Mouse (Mus musculus) lung, adult 18-20 months (tissue): ENCODE data around the gene Fgfr2.
"Not testable (repeated sequence)": the region's sequence is repeated elsewhere in the genome, so short reads cannot be mapped to it uniquely, and the experiment has no call there.

Experiments used
- DNase-seq, 2 experiments: peaks; one replicate each; pipeline ENCODE4 v3.0.0; 2022; ENCODE audit warnings: mixed read lengths in 2 of 2

Gene Fgfr2

DNA sequence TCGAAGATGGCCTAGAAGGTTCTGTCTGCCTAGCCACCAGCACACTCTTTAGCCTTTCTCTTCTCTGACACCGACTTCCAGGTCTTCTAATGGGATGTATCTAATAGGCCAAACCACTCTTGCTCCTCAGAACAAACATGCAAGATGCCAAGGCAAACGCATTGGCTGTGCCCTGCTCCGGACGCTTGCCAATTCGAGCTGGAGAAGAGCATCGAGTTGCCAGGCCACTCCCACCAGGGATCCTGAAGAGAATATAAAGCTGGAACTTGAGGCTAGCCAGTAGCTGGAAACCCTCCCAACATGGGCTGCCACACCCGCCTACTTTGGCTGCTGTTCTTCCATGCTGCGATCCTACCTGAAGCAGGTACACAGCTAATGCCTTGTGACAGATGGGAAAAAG lies 1949.0 kb downstream of the Fgfr2 start, which contains the start of gene 5430419D17Rik:
5430419D17Rik (plus strand) TSS at position 282 of the 400 bp plus-strand sequence.
- no peak for DNase-seq

DNA sequence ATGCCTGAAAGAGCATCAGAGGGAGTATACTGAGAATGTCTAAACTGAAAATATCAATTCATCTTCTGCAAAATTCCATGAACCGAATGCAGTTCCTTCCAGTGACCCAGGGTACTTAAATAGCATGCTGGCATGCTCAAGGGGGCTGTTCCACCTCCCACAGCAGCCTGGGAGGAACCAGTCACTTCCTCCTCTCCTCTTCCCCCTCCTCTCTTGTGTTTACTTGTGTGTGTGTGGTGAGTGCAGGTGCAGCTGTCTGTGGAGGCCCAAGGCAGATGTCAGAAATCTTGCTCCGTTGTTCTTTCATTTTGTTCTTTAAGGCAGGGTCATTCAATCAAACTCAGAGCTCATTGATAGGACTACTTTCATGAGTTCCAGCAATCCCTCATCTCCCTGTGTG lies 1954.1 kb downstream of the Fgfr2 start:
- DNase-seq, result no peak

DNA sequence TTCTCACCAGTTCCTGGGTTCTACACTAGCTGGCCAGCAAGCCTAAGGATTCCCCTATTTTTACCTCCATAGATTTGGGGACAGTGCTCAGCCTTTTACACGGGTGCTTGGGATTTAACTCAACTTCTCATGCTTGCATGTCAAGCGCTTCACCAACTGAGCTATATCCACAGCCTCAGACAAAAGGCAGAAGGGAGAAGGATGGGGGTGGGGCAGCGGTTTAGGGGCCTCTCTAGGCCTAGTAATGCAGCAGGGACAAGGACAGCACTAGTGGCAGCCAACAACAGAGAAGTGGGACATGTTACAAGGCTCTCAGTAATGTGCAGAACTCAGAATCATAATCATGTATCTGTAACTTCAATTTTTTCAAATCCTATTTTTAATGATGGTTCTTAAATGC lies 1955.4 kb downstream of the Fgfr2 start:
- DNase-seq, result no peak

DNA sequence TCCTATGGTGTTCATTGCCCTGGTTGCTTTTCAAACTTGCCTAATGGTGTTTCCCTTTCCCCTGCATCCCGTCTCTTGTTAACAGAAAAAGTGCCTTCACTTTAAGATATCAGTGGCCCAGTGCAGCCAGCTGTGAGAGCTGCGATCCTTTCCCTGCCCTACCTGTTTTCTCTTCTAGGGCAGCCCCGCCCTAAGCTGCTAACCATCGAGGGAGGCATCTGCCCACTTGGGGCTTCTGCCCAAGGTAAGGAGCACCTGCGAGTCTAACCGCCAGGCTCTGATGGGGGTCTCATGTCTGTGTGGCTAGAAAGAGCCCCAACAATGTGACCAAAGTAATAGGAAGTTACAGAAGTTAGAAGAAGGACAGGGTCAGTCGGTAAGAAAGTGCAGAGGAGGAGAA lies 1960.9 kb downstream of the Fgfr2 start:
- DNase-seq, result no peak

DNA sequence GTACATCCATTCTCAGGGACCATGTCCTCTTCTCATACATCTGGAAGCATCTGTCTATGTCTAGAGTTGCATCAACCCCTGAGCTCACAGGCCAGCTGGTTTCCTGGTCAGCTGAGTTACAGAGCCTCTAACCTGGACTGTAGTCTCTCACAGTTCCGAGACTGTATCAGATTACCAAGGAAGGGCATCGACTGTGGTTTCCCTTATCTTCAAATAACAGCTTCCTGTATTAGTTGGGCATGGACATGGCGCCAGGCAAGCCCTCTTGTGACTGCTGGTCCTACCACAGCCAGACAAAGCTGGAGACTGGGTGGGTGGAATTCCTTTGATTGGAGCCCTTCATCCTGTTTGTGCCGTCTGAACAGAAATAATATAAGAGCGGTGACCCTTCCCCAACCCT lies 1970.1 kb downstream of the Fgfr2 start:
- DNase-seq, result peak in 1 of 2 experiments; percentile 5

DNA sequence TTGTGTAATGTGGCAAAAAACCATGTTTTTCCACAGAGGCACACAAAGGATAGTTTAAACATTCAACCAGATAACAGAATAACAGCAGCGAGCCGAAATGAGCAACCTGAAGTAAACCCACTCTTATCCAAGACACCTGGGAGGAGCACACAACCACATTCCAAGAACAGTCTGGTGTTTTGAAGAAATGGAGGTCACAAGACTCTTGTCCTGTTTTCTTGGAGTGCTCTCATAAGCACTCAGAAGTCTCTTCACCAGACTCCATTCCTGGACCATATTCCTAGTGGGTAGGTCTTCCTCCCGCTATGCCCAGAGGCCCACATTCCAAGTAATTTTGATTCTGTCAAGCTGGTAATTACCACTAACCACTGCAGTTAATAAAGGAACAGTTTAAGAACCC lies 1973.0 kb downstream of the Fgfr2 start:
- DNase-seq, result no peak

DNA sequence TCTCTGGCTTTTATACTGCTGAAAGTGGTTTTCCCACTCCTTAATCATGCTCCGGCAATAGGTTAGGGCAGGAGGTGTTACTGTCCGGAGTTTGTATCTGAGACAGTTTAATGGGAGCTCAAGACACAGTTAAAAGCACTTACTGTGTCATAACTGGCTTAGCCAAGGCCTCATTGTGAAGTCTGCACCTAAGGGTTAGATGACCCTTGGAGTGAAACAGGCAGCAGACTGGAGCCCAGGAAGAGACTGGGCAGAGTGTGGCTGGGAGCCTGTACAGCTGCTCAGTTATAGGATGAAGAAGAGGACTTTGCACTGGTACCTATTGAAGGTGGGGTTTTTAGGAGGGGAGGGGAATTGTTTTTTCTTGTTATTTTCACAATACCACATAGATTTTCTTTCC lies 1976.9 kb downstream of the Fgfr2 start, which contains the start of gene 4933402N03Rik:
4933402N03Rik (minus strand) TSS at position 101 of the 400 bp plus-strand sequence.
- DNase-seq, result no peak

DNA sequence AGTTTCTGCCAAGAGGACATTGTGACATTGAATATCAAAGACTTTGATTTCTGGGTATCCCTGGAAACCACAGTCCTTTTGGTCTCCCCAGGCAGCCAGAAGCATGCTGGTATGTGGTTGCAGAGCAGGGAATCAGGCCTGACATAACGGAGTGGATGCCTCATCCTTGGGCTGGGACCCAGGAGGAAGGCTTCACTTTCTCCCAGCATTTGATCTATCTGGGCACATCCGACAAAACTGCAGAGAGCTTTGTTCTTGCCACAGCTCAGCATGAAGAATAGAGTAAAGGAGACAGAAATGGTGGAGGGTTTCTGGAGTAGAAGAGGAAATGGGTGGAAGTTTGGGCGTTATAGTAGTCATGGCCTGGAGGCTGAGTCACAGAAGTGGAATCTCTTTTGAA lies 1990.0 kb downstream of the Fgfr2 start:
- no peak for DNase-seq

DNA sequence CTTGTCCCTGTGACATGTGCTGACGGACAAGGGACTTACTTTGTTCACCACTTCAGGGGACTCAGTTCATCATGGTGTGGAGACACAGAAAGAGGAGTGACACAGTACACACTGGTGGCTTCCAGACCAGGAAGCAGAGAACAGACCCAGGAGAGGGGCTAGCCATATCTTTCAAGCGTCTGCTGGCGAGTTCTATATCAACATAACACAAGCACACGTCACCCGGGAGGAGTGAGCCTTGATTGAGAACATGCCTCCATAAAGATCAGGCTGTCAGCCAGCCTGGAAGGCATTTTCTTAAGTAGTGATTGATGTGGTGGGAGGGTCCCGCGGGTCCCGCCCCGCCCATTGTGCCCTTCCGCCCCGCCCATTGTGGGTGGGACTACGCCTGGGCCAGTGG lies 1993.1 kb downstream of the Fgfr2 start:
- DNase-seq, result no peak

DNA sequence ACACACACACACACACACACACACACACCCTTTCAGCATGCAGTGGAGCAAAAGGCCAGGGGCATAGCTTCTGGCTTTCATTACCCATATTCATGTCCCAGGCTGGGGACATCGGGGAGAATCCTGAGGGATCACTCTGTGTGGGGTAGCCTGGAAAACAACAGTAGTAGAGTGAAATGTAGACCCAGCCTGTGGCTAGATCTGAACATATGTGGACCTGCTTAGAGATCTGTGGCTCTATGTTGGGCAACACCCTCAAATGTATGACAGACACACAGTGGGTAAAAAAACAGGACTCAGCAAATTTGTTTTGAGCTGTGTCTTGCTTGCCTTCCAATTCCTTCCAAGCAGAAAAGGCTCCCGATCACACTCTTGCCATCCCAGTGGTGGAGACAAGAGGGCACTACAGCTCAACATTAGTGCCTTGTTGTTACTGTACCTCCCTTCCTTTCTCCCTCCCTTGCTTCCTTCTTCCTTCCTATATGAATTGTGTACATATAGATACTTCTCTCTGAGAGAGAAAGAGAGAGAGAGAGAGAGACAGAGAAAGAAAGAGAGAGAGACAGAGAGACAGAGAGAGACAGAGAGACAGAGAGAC lies 2000.8 kb downstream of the Fgfr2 start:
- no peak for DNase-seq

DNA sequence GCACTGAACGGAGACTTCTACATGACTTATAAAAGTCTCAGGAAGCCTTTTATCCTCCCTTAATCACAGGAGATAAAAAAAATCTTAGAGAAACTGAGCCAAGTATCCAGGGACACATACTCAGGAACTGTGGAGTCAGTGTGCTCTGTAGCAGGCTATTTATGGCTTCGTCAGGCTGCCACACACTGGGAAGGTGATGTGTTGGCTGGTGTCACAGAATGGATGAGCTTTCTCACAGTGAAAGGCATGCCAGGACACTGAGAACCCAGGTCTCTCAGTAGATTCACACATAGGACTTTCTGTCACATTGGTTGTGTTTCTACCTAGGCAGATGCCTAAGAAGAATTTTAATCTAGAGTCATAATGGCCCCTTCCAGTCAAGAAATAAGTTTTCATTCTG lies 2008.7 kb downstream of the Fgfr2 start:
- no peak for DNase-seq

DNA sequence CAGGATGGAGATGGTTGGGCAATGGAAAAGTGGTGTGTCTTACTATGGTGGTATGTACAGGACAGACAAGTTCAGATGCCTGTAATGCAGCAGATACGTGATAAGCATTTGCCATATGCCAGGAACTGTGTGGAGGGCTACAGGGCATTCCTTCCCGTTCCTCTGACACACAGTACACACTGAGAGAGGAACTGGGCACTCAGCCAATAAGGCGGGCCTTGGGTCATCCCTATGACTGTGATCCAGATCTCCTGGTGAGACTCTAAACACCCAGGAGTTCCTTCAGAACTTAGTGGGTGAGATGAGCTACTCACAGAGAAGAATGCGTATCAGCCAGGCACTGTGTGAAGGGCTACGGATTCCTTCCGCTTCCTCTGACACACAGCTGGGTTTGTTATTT lies 2009.5 kb downstream of the Fgfr2 start:
- peak; percentile 5 to 30 for DNase-seq

DNA sequence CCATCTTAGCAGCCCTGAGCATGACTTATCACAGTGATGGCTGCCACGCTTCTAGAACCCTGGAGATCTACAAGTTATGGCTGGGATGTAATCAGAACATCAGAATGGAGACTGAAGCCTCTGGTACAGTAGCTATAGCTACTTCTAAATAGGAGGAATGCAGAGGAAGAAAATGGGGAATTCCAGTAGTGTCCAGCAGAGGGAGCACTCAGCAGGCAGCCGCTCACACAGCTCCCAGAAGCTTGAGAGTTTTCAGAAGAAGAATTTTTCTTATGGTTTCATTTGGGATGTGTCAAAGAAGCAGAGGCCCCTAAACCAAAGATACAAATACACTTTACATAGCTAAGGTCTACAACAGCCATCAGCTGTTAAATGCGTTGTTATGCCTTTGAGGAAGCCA lies 2010.7 kb downstream of the Fgfr2 start:
- peak; percentile 11 to 45 for DNase-seq

DNA sequence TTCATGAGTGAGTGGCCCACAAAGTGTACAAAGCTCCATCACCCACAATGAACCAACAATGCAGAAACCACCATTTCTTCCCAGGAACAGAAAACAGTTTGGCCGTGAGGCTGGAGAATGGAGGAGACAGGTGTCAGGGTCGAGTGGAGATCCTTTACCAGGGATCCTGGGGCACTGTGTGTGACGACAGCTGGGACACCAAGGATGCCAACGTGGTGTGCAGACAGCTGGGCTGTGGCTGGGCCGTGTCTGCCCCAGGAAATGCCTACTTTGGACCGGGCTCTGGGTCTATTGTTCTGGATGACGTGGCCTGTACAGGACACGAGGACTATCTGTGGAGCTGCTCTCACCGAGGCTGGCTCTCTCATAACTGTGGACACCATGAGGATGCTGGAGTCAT lies 2040.7 kb downstream of the Fgfr2 start:
- DNase-seq, result not testable (repeated sequence)

DNA sequence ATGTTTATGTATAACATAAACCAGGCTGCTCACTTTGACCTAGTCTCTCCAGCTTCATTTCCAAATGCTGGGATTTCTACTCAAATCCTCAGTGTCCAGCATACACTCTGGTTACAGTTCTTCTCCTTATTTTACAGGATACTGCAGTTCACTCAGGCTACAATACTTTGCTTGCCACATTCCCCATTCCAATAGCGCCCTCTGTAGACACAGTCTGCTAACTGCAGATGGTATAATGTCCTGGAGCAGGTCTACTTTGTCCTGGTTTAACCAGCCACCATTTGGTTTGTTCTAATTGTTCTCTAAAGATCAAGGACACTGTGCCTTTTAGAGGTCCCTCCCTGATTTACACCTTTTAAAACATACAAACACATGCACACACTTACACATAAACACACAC lies 2047.2 kb downstream of the Fgfr2 start:
- peak in 1 of 2 experiments; percentile 10 for DNase-seq

DNA sequence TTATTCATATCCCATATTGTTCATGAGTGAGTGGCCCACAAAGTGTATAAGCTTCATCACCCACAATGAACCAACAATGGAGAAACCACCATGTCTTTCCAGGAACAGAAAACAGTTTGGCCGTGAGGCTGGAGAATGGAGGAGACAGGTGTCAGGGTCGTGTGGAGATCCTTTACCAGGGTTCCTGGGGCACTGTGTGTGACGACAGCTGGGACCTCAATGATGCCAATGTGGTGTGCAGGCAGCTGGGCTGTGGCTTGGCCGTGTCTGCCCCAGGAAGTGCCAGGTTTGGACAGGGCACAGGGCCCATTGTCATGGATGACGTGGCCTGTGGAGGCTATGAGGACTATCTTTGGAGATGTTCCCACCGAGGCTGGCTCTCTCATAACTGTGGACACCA lies 2049.1 kb downstream of the Fgfr2 start:
- DNase-seq, result not testable (repeated sequence)

DNA sequence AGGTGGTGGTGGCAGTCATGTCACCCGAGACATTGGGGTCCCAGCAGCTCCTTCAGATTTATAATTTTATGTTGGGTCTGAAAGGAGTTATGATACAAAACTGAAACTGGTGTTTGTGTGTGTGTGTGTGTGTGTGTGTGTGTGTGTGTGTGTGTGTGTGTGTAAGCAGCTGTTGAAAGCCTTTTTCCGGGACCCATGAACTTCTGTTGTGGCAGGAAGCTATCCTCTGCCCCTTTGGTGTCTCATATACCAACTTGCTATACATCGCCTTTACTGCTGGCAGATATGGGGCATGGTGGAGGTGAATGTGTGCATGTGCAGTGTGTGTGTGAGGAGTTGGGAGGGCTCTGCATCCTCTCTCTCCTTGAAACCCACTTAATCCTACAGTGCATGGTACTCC lies 2049.7 kb downstream of the Fgfr2 start:
- DNase-seq, result not testable (repeated sequence)

DNA sequence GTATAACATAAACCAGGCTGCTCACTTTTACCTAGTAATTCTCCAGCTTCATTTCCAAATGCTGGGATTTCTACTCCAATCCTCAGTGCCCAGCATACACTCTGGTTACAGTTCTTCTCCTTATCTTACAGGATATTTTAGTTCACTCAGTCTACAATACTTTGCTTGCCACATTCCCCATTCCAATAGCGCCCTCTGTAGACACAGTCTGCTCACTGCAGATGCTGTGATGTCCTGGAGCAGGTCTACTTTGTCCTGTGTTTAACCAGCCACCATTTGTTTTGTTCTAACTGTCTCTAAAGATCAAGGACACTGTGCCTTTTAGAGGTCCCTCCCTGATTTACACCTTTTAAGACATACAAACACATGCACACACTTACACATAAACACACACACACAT lies 2055.0 kb downstream of the Fgfr2 start:
- DNase-seq, result peak in 1 of 2 experiments; percentile 18

DNA sequence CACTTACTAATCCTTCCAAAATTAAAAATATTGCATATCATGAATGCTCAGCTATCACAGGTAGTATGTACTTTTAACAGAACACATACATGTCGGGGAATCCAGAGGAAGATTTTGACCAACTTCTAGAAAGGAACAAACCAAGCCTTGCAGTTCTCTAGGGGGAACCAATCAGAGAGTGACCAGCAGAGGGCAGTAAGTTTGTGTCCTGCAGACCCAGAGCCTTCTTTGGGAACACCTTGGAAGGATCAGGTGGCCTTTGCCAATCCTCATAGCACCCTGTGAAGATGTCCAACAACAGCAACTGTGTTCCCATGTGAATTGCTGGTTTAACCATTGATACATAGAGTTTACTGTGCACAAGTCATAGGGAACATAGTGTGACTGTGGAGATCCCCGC lies 2060.6 kb downstream of the Fgfr2 start:
- no peak for DNase-seq

DNA sequence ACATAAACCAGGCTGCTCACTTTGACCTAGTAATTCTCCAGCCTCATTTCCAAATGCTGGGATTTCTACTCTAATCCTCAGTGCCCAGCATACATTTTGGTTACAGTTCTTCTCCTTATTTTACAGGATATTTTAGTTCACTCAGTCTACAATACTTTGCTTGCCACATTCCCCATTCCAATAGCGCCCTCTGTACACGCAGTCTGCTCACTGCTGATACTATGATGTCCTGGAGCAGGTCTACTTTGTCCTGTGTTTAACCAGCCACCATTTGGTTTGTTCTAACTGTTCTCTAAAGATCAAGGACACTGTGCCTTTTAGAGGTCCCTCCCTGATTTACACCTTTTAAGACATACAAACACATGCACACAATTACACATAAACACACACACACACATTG lies 2063.3 kb downstream of the Fgfr2 start:
- DNase-seq, result not testable (repeated sequence)

DNA sequence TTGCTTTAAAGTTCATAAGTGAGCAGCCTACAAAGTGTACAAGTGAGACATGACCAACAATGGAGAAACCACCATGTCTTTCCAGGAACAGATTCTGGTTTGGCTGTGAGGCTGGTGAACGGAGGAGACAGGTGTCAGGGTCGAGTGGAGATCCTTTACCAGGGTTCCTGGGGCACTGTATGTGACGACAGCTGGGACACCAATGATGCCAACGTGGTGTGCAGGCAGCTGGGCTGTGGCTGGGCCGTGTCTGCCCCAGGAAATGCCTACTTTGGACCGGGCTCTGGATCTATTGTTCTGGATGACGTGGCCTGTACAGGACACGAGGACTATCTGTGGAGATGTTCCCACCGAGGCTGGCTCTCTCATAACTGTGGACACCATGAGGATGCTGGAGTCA lies 2065.2 kb downstream of the Fgfr2 start:
- not testable (repeated sequence) for DNase-seq

DNA sequence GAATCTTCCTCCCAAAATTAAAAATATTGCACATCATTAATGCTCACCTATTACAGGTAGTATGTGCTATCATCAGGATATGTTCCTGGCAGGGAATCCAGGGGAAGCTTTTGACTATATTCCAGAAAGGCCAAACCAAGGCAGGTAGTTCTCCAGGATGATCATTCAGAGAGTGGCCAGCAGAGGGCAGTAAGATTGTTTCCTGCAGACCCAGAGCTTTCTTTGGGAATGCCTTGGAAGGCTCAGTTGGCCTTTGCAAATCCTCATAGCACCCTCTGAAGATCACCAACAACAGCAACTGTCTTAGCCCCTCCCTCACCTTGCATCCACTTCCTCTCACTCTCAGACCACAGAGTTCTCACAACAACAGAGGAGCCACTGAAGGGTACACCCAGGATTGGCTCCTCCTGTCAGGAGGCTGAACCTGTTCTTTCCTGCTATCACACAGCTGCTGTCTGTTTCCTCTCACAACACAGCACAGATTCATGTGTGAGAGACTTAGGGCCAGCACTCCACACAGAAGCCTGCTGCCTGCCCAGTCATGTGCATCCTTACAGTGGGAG lies 2068.3 kb downstream of the Fgfr2 start:
- DNase-seq, result no peak

DNA sequence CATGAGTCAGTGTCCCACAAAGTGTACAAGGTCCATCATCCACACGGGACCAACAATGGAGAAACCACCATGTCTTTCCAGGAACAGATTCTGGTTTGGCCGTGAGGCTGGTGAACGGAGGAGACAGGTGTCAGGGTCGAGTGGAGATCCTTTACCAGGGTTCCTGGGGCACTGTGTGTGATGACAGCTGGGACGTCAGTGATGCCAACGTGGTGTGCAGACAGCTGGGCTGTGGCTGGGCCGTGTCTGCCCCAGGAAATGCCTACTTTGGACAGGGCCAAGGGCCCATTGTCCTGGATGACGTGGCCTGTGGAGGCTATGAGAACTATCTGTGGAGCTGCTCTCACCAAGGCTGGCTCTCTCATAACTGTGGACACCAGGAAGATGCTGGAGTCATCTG lies 2073.3 kb downstream of the Fgfr2 start:
- DNase-seq, result not testable (repeated sequence)

DNA sequence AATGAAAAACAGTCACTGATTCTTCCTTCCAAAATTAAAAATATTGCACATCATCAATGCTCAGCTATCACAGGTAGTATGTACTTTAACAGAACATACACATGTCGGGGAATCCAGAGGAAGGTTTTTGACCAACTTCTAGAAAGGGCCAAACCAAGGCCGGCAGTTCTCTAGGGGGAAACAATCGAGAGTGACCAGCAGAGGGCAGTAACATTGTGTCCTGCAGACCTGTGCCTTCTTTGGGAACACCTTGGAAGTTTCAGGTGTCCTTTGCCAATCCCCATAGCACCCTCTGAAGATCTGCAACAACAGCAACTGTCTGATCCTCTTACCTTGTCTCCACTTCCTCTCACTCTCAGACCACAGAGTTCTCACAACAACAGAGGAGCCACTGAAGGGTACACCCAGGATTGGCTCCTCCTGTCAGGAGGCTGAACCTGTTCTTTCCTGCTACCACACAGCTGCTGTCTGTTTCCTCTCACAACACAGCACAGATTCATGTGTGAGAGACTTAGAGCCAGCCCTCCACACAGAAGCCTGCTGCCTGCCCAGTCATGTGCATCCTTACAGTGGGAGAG lies 2077.8 kb downstream of the Fgfr2 start:
- DNase-seq, result peak in 1 of 2 experiments; percentile 11

DNA sequence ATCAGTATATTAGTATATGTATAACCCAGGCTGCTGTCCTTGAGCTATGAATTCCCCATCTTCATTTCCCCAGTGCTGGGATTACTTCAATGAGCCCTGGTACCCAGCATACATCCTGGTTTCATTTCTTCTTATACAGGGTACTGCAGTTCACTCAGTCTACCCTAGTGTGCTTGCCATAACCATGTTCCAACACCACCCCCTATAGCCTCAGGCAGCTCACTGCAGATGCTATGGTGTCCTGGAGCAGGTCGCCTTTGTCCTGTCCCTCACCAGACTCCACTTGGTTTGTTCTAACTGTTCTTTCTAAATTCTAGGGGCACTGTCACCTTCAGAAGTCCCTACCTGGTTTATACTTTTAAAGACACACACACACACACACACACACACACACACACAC lies 2080.5 kb downstream of the Fgfr2 start:
- no peak for DNase-seq
